Mouse (Mus musculus): ENCODE results near the gene Sipa1l3. TPM values are rescaled to one million over a fixed set of nuclear protein-coding genes. Genes with fewer than 3 reads are reported as not detected.

Sipa1l3 gene
- polyA plus RNA-seq, 1 experiment from 2014 or later, result 22.4 TPM

- no peak overlapping the region for H3K4me3 ChIP-seq
- no peaks in the 10 kb centered on the region for H3K36me3 ChIP-seq (replicated peaks)
- no peak for ATAC-seq (replicated peaks)
- no peak overlapping the region for H3K4me2 ChIP-seq
- no peak overlapping the region for H3K9ac ChIP-seq
- WGBS, result 82% methylated on average over 24 of the region's 24 CpGs
- H3K27me3 ChIP-seq (replicated peaks), result no peaks in the 10 kb centered on the region
- no peaks in the 10 kb centered on the region for H3K9me3 ChIP-seq
- H3K4me1 ChIP-seq, result peaks cover 12% of the 10 kb centered on the region
- no peak overlapping the region for H3K27ac ChIP-seq
Measured at GRCm38 (mm10) chr7:29295861-29296647, 222.4 kb downstream of the Sipa1l3 start.

- no peaks in the 10 kb centered on the region for H3K9me3 ChIP-seq
- no peak overlapping the region for H3K9ac ChIP-seq
- H3K36me3 ChIP-seq (replicated peaks), result no peaks in the 10 kb centered on the region
- no peaks in the 10 kb centered on the region for H3K27me3 ChIP-seq (replicated peaks)
- no peak overlapping the region for H3K4me3 ChIP-seq
- no peak overlapping the region for H3K27ac ChIP-seq
- H3K4me2 ChIP-seq, result no peak overlapping the region
- peaks cover 16% of the 10 kb centered on the region for H3K4me1 ChIP-seq
- 63% methylated on average over 13 of the region's 13 CpGs for WGBS
- no peak for ATAC-seq (replicated peaks)
Measured at GRCm38 (mm10) chr7:29294111-29294761, 224.2 kb downstream of the Sipa1l3 start.

- Histone ChIP-seq H3K27me3 (replicated peaks) (no peaks in the 10 kb centered on the region), H3K4me2 (no peak overlapping the region), H3K9ac (no peak overlapping the region; the same call in 1 of the 2 replicates), H3K4me3 (no peak overlapping the region), H3K9me3 (no peaks in the 10 kb centered on the region), H3K36me3 (replicated peaks) (no peaks in the 10 kb centered on the region), H3K4me1 (peaks cover 24% of the 10 kb centered on the region), H3K27ac (0 out of 2 replicates have a peak overlapping the region, but pooled peaks have one; percentile 42)
- WGBS, result 28% methylated on average over 19 of the region's 19 CpGs
- ATAC-seq (replicated peaks), result no peak
Measured at GRCm38 (mm10) chr7:29293131-29294065, 225.0 kb downstream of the Sipa1l3 start.

GRCm38 (mm10) chr7:29292458-29293098 is 225.9 kb downstream of the Sipa1l3 start:
- 23% methylated on average over 8 of the region's 8 CpGs for WGBS
- no peak for ATAC-seq (replicated peaks)
- H3K4me3 ChIP-seq, result no peak overlapping the region
- H3K36me3 ChIP-seq (replicated peaks), result no peaks in the 10 kb centered on the region
- H3K27ac ChIP-seq, result 0 out of 2 replicates have a peak overlapping the region, but pooled peaks have one; percentile 42
- H3K4me1 ChIP-seq, result peaks cover 24% of the 10 kb centered on the region
- H3K9me3 ChIP-seq, result no peaks in the 10 kb centered on the region
- H3K4me2 ChIP-seq, result no peak overlapping the region
- no peaks in the 10 kb centered on the region for H3K27me3 ChIP-seq (replicated peaks)
- no peak overlapping the region for H3K9ac ChIP-seq

- H3K4me2 ChIP-seq, result no peak overlapping the region
- no peaks in the 10 kb centered on the region for H3K36me3 ChIP-seq (replicated peaks)
Measured at GRCm38 (mm10) chr7:29291616-29292457, 226.6 kb downstream of the Sipa1l3 start.

DNA sequence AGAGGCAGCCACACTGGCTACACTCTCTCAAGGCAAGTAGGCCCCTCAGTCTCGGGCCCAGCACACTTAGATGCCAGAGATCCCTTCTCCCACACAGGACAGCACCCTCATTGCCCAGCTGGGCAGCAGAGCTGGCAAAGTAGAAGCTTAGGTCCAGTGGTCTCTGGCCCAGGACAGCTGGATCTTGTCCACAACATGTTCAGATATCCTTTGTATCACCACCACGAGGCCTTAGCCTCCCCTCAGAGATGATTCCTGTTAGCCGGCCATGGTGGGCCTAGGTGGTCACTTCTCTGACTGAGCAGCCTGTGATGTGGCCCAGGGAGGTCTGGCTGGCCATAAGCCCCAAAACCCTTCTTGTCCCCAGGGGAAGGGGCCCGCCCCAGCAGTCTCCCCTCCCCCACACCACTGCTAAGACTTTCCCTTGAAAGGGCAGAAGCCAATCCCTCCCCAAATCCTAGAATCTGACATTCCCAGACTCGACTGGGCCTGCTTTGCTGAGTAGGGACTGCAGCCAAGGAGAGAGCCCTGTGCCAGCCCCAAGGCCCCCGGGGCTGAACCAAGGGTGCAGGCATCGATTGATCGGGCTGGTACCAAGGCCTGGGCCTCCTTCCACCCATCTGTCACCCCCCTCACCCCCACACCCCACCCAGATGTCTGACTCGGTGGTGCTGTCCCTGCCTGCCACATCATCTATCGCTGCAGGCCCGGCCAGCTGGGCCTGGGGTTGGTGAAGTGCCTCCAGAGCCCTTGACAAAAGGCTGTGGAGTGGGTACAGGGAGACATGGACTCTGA is 227.6 kb downstream of the Sipa1l3 start:
- Histone ChIP-seq H3K9me3 (no peaks in the 10 kb centered on the region), H3K4me2 (no peak overlapping the region), H3K4me3 (no peak overlapping the region), H3K27ac (no peak overlapping the region), H3K27me3 (replicated peaks) (no peaks in the 10 kb centered on the region), H3K4me1 (peaks cover 24% of the 10 kb centered on the region), H3K36me3 (replicated peaks) (no peaks in the 10 kb centered on the region), H3K9ac (no peak overlapping the region)
- ATAC-seq (replicated peaks), result no peak
- 29% methylated on average over 11 of the region's 11 CpGs for WGBS

More at GRCm38 (mm10) chr7:29291616-29292457, 226.6 kb downstream of the Sipa1l3 start:
- Histone ChIP-seq H3K4me1 (peaks cover 24% of the 10 kb centered on the region), H3K27me3 (replicated peaks) (no peaks in the 10 kb centered on the region), H3K27ac (no peak overlapping the region), H3K9me3 (no peaks in the 10 kb centered on the region), H3K4me3 (no peak overlapping the region), H3K9ac (no peak overlapping the region)
- 0 out of 2 replicates have a peak, but pooled peaks have one; percentile 37 for ATAC-seq (replicated peaks)
- 24% methylated on average over 6 of the region's 7 CpGs for WGBS

GRCm38 (mm10) chr7:29289856-29290255 is 228.6 kb downstream of the Sipa1l3 start:
- H3K9me3 ChIP-seq, result no peaks in the 10 kb centered on the region
- peaks cover 24% of the 10 kb centered on the region for H3K4me1 ChIP-seq
- H3K4me2 ChIP-seq, result peak overlapping the region; percentile 91; the same call in 1 of the 2 replicates
- no peak for ATAC-seq (replicated peaks)
- H3K27ac ChIP-seq, result no peak overlapping the region
- no peak overlapping the region for H3K9ac ChIP-seq
- H3K4me3 ChIP-seq, result peak overlapping the region; percentile 47; the same call in 1 of the 2 replicates
- H3K27me3 ChIP-seq (replicated peaks), result no peaks in the 10 kb centered on the region; the same call in 1 of the 2 replicates
- no peaks in the 10 kb centered on the region for H3K36me3 ChIP-seq (replicated peaks)
- 84% methylated on average over 6 of the region's 6 CpGs for whole genome bisulfite sequencing

GRCm38 (mm10) chr7:29288942-29289638 is 229.4 kb downstream of the Sipa1l3 start, which contains the start of gene Ppp1r14a:
Ppp1r14a (plus strand) TSS chr7:29289308.
- Histone ChIP-seq H3K4me2 (peak within 1 kb of the TSS; percentile 91), H3K27ac (no peak within 1 kb of the TSS)

DNA sequence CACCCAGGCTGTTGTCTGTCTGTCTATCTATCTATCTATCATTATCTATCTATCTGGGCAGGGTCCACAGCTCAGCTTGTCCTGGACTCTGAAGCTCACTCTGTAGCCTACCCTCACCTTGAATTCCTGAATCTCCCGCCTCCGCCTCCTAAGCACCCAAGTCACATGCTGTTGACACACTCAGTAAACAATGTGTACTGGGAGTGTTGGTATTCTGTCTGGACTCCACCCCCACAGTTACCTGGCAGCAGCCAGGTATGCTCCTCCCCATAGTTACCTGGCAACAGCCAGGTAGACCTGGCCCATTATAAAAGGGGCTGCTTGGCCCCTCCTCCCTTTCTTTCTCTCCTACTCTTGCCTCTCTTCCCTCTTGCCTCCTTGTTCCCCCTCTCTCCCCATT is 230.4 kb downstream of the Sipa1l3 start:
- peaks cover 6% of the 10 kb centered on the region; the same call in 1 of the 2 replicates for H3K27me3 ChIP-seq (replicated peaks)
- peaks cover 20% of the 10 kb centered on the region for H3K4me1 ChIP-seq
- ATAC-seq (replicated peaks), result no peak
- 90% methylated on average over 2 of the region's 2 CpGs for WGBS
- no peak overlapping the region for H3K27ac ChIP-seq
- no peak overlapping the region for H3K4me2 ChIP-seq
- H3K36me3 ChIP-seq (replicated peaks), result no peaks in the 10 kb centered on the region
- no peak overlapping the region for H3K9ac ChIP-seq
- H3K9me3 ChIP-seq, result no peaks in the 10 kb centered on the region
- no peak overlapping the region for H3K4me3 ChIP-seq

More at GRCm38 (mm10) chr7:29288942-29289638, 229.4 kb downstream of the Sipa1l3 start, which contains the start of gene Ppp1r14a:
- WGBS, result 2% methylated on average over 57 of the region's 59 CpGs
- Histone ChIP-seq H3K27me3 (replicated peaks) (peaks cover 3% of the 10 kb centered on the region; the same call in 1 of the 2 replicates), H3K9me3 (no peaks in the 10 kb centered on the region), H3K4me1 (peaks cover 24% of the 10 kb centered on the region), H3K4me3 (peak within 1 kb of the TSS; percentile 47), H3K9ac (peak within 1 kb of the TSS; percentile 45), H3K36me3 (replicated peaks) (no peaks in the 10 kb centered on the region)
- peak; percentile 19; the same call in 1 of the 2 replicates for ATAC-seq (replicated peaks)

GRCm38 (mm10) chr7:29287481-29287880 is 231.0 kb downstream of the Sipa1l3 start:
- no peaks in the 10 kb centered on the region for H3K9me3 ChIP-seq
- ATAC-seq (replicated peaks), result no peak
- peaks cover 10% of the 10 kb centered on the region for H3K27me3 ChIP-seq (replicated peaks)
- H3K4me3 ChIP-seq, result no peak overlapping the region
- H3K4me1 ChIP-seq, result peaks cover 19% of the 10 kb centered on the region
- no peak overlapping the region for H3K4me2 ChIP-seq
- H3K27ac ChIP-seq, result no peak overlapping the region
- WGBS, result 94% methylated on average over 7 of the region's 7 CpGs
- H3K9ac ChIP-seq, result no peak overlapping the region
- H3K36me3 ChIP-seq (replicated peaks), result no peaks in the 10 kb centered on the region

Measured in midbrain, embryonic 15.5 days (tissue).